27 mouse cellular contexts compared by ENCODE assay signal in genomic region chr11:63004617-63005016, GRCm38 (mm10). TPM values are rescaled to one million over a fixed set of nuclear protein-coding genes. Genes with fewer than 3 reads are reported as not detected.
DNase-seq lines count a peak whose midpoint lies in the region; ATAC-seq and TF ChIP-seq lines count a peak whose summit lies in the region.
"Had no signal": no experiment of that assay in that cellular context is flagged by ENCODE, and none has a peak within 500 bp of the region (broad histone marks: within the 10 kb centered on the region; RNA-seq: fewer than 3 reads in every experiment).

No protein-coding gene starts in this region.

- no peak for TF ChIP-seq POLR2A in myocyte (IDR thresholded peaks at IDR 0.05; ENCODE audit: insufficient read length, low read depth)

- H3K9ac ChIP-seq in limb, embryonic 11.5 days (ENCODE audit: low read length), result no peak overlapping the region
- no peak overlapping the region for H3K9ac ChIP-seq in embryonic facial prominence, embryonic 15.5 days
- H3K9ac ChIP-seq: embryonic facial prominence, embryonic 13.5 days; hindbrain, embryonic 14.5 days had no signal

- H3K27ac ChIP-seq in limb, embryonic 11.5 days (replicated peaks; ENCODE audit: low read depth, low read length), result no peak overlapping the region
- H3K27ac ChIP-seq in limb, embryonic 10.5 days, result no peak overlapping the region
- H3K27ac ChIP-seq in embryonic facial prominence, embryonic 15.5 days (replicated peaks), result no peak overlapping the region
- H3K27ac ChIP-seq: embryonic facial prominence, embryonic 13.5 days; heart, adult 2 months; hindbrain, embryonic 14.5 days had no signal

- no peaks in the 10 kb centered on the region for H3K9me3 ChIP-seq in limb, embryonic 11.5 days (ENCODE audit: control insufficient read depth, low read length)
- no peaks in the 10 kb centered on the region for H3K9me3 ChIP-seq in limb, embryonic 10.5 days (replicated peaks)
- no peaks in the 10 kb centered on the region for H3K9me3 ChIP-seq in embryonic facial prominence, embryonic 15.5 days (replicated peaks)
- H3K9me3 ChIP-seq: embryonic facial prominence, embryonic 13.5 days had no signal

- DNase-seq in frontal cortex, postnatal 36 days (ENCODE audit: low spot score in 2 of 2), result no peak
- peak; percentile 59 for DNase-seq in limb, embryonic 11.5 days (ENCODE audit: low spot score)
- no peak for DNase-seq in limb, embryonic 10.5 days (ENCODE audit: low spot score)
- no peak for DNase-seq in ovary, adult 18-20 months (ENCODE audit: low spot score)
- DNase-seq in layer of hippocampus, postnatal 10 days (ENCODE audit: low spot score in 2 of 2), result no peak
- DNase-seq: cerebellum, postnatal 10 days; heart, adult 2 months; kidney, adult 8-10 months; layer of hippocampus, adult 9-11 months; right cerebral cortex, adult 18-20 months; spleen, adult 18-20 months had no signal

- H3K4me1 ChIP-seq in limb, embryonic 11.5 days (ENCODE audit: control insufficient read depth, insufficient read depth, low read length), result peaks cover 5% of the 10 kb centered on the region; the same call in 1 of the 2 replicates
- peaks cover 13% of the 10 kb centered on the region for H3K4me1 ChIP-seq in limb, embryonic 10.5 days
- 0 out of 2 replicates have a peak, but pooled peaks cover 6% of the 10 kb centered on the region for H3K4me1 ChIP-seq in embryonic facial prominence, embryonic 15.5 days
- H3K4me1 ChIP-seq: megakaryocyte, embryonic 14.5 days had no signal

- no peaks in the 10 kb centered on the region for H3K36me3 ChIP-seq in limb, embryonic 11.5 days (ENCODE audit: control insufficient read depth, insufficient read depth, low read length)
- no peaks in the 10 kb centered on the region for H3K36me3 ChIP-seq in limb, embryonic 10.5 days
- no peaks in the 10 kb centered on the region for H3K36me3 ChIP-seq in embryonic facial prominence, embryonic 15.5 days
- no peaks in the 10 kb centered on the region for H3K36me3 ChIP-seq in myocyte (ENCODE audit: control insufficient read depth, insufficient read depth)
- H3K36me3 ChIP-seq: embryonic facial prominence, embryonic 13.5 days had no signal

- no peaks in the 10 kb centered on the region for H3K27me3 ChIP-seq in limb, embryonic 11.5 days (ENCODE audit: control insufficient read depth, insufficient read depth, low read length)
- H3K27me3 ChIP-seq in limb, embryonic 10.5 days (ENCODE audit: low read depth, poor library complexity, severe bottlenecking), result no peaks in the 10 kb centered on the region
- no peaks in the 10 kb centered on the region for H3K27me3 ChIP-seq in embryonic facial prominence, embryonic 15.5 days
- H3K27me3 ChIP-seq in myocyte (ENCODE audit: control insufficient read depth, insufficient read depth, insufficient read length), result no peaks in the 10 kb centered on the region
- H3K27me3 ChIP-seq: CH12.LX; embryonic facial prominence, embryonic 13.5 days; megakaryocyte, embryonic 14.5 days had no signal

- peak; percentile 74 for ATAC-seq in frontal cortex, adult (ENCODE audit: low TSS enrichment)
- no peak for ATAC-seq in limb, embryonic 11.5 days (ENCODE audit: insufficient number of reproducible peaks, low FRiP score, low TSS enrichment, low read depth)
- peak; percentile 63; the same call in 1 of the 2 replicates for ATAC-seq in embryonic facial prominence, embryonic 15.5 days (ENCODE audit: insufficient number of reproducible peaks, low FRiP score, low TSS enrichment, low read depth)
- ATAC-seq: activated CD4-positive, CD25-positive, alpha-beta regulatory T cell, adult 4 months had no signal

- no peaks in the 10 kb centered on the region for H3K79me2 ChIP-seq in myocyte (ENCODE audit: control insufficient read depth, insufficient read depth)

- no peak overlapping the region for H3ac ChIP-seq in myocyte (ENCODE audit: control insufficient read depth, insufficient read length)

- WGBS in limb, embryonic 11.5 days, result 23% methylated on average over 6 of the region's 6 CpGs
- WGBS in limb, embryonic 10.5 days, result 35% methylated on average over 6 of the region's 6 CpGs
- WGBS in embryonic facial prominence, embryonic 15.5 days, result 14% methylated on average over 6 of the region's 6 CpGs

- no peak overlapping the region for H3K4me2 ChIP-seq in limb, embryonic 11.5 days (ENCODE audit: low read depth, severe bottlenecking)
- no peak overlapping the region for H3K4me2 ChIP-seq in embryonic facial prominence, embryonic 15.5 days (replicated peaks)
- H3K4me2 ChIP-seq in myocyte (ENCODE audit: low read depth), result no peak overlapping the region
- H3K4me2 ChIP-seq: embryonic facial prominence, embryonic 13.5 days; hindbrain, embryonic 14.5 days had no signal

- H3K4me3 ChIP-seq in limb, embryonic 11.5 days (ENCODE audit: low read depth, low read length), result no peak overlapping the region
- no peak overlapping the region for H3K4me3 ChIP-seq in limb, embryonic 10.5 days
- H3K4me3 ChIP-seq in embryonic facial prominence, embryonic 15.5 days (replicated peaks), result no peak overlapping the region
- H3K4me3 ChIP-seq in myocyte, result no peak overlapping the region
- H3K4me3 ChIP-seq: embryonic facial prominence, embryonic 13.5 days; heart, adult 2 months; megakaryocyte, embryonic 14.5 days had no signal

TF ChIP-seq in myocyte, 11 proteins besides CTCF, POLR2A, EP300 and RAD21:
- TF ChIP-seq MYOD1 (IDR thresholded peaks at IDR 0.05; ENCODE audit: control insufficient read depth in 1 of 3, insufficient read length in 2 of 3, low read depth in 2 of 3) (peak in 2 of 3 experiments; percentile 22 to 48), E2F4 (IDR thresholded peaks at IDR 0.05; ENCODE audit: insufficient read depth) (no peak)

RNA-seq across cellular contexts. Expression of gene Cdrt4, which starts 53.6 kb away (rescaled TPM):
- 0.29 TPM in 1 of 2 replicates, not detected in the other for polyA plus RNA-seq in limb, embryonic 11.5 days (2014; fragmentation: Nextera tagmentation; extraction: Ambion mirVana)
- polyA plus RNA-seq in limb, embryonic 10.5 days (2016; fragmentation: Nextera tagmentation; extraction: Ambion mirVana), result not detected in 2 replicates
- polyA plus RNA-seq in embryonic facial prominence, embryonic 15.5 days (2015; fragmentation: Nextera tagmentation; extraction: Ambion mirVana), result 0.25 and 0.32 TPM in 2 replicates
- polyA plus RNA-seq in myocyte (2012; fragmentation: generic; extraction: Trizol), result not detected
- not detected for total RNA-seq in layer of hippocampus, postnatal 10 days (2021)
- total RNA-seq: CH12.LX; gastrocnemius, adult 18-20 months; heart, adult 2 months; left cerebral cortex, postnatal 25 days; neutrophil, adult 5-6 weeks had no signal
- polyA plus RNA-seq: activated CD4-positive, CD25-positive, alpha-beta regulatory T cell, adult 4 months; forebrain, embryonic 11.5 days; heart, adult 2 months; hindbrain, embryonic 14.5 days; liver, embryonic 16.5 days had no signal

RNA-seq across cellular contexts. Expression of gene Tekt3, which starts 56.8 kb away (rescaled TPM):
- not detected in 2 replicates for polyA plus RNA-seq in limb, embryonic 11.5 days (2014; fragmentation: Nextera tagmentation; extraction: Ambion mirVana)
- polyA plus RNA-seq in limb, embryonic 10.5 days (2016; fragmentation: Nextera tagmentation; extraction: Ambion mirVana), result not detected in 2 replicates
- 0.09 and 0.63 TPM in 2 replicates for polyA plus RNA-seq in embryonic facial prominence, embryonic 15.5 days (2015; fragmentation: Nextera tagmentation; extraction: Ambion mirVana)
- not detected for polyA plus RNA-seq in myocyte (2012; fragmentation: generic; extraction: Trizol)
- under 1 TPM; 0.38 to 0.80 TPM for total RNA-seq in layer of hippocampus, postnatal 10 days (2021)
- total RNA-seq: adrenal gland, postnatal 4 days; CH12.LX; gastrocnemius, adult 18-20 months; heart, adult 2 months; left cerebral cortex, postnatal 25 days; monocyte, adult 5-6 weeks; neutrophil, adult 5-6 weeks had no signal
- polyA plus RNA-seq: activated CD4-positive, CD25-positive, alpha-beta regulatory T cell, adult 4 months; embryonic facial prominence, embryonic 13.5 days; forebrain, embryonic 11.5 days; heart, adult 2 months; heart, postnatal 0 days; liver, embryonic 16.5 days had no signal
